Mouse (Mus musculus): ENCODE results near the gene M1ap.

DNA sequence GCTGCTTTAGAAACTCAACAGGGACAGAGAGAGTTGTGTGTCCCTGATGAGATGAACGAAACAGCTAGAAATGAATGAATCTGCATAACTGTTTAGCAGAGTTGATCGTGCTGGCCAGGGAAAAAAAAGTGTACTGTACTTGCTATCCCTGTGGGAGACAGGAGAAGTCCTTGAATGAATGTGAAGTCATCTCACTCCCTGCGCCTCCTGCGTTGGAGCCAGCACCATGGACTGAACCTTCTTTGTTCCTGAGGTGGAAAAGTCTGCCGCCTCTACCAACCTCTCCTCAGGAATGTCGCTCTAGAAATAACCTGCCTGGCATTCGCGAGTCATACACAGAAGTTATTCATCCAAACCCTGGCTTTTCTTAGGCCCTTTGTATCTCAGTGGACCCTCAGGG lies 53.3 kb downstream of the M1ap start:
- TF ChIP-seq CTCF (IDR thresholded peaks at IDR 0.05; ENCODE audit: borderline replicate concordance, control insufficient read depth, extremely low read depth, insufficient read depth, low read length, poor library complexity) (no peak), POLR2A (IDR thresholded peaks at IDR 0.05; ENCODE audit: control insufficient read depth, extremely low read depth, insufficient read depth, low read length, poor library complexity) (no peak)
